Mouse (Mus musculus) gastrocnemius, adult 18-20 months (tissue): ENCODE data around the gene Rgs7. TPM values are rescaled to one million over a fixed set of nuclear protein-coding genes. Genes with fewer than 3 reads are reported as not detected.
A peak's percentile ranks its signal among the peaks of the same experiment; 100 is the strongest.

Experiments
- DNase-seq: peaks from one replicate; pipeline ENCODE4 v3.0.0; 2021; ENCODE audit warnings: low spot score
- long read RNA-seq, 2 experiments: library from polyadenylated mRNA; stranded (forward); transcript quantifications; one replicate each; pipeline ENCODE4 v2.0.0; 2021
- total RNA-seq, 2 experiments: library from RNA; stranded (reverse); gene quantifications; 2 replicates each; pipeline ENCODE4 v1.2.3; 2021

Rgs7 gene
- total RNA-seq, result under 1 TPM; 0.19 to 0.27 TPM
- long read RNA-seq, experiment 1, partial matches to known transcripts, result 0 of 1 reads
- long read RNA-seq, experiment 1, other reads (novel, unspliced or antisense), result 1 of 1 reads
- long read RNA-seq, experiment 2, result 0 reads

GRCm38 (mm10) chr1:175491861-175492682 is at the start of gene Rgs7:
Gene Rgs7 (minus strand): TSS chr1:175492500.
- DNase-seq, result peak; percentile 13

DNA sequence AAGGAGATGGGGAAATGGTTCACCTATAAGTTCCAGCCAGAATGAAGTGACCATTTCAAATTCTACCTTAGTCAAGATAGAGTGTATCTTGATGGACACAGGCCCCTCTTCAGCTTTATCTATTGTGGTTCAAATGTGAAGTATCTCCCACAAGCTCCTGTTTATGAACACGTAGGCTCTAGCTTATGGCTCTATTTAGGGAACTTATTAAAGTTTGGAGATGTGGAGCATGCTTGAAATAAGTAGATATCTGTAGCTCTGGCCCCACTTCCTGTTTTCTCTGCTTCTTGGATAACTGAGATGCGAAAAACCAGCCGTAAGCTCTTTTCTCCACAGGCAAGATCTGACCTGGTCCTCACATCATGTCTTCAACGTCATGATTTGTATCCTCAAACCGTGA is 48.4 kb upstream of the Rgs7 start:
- DNase-seq, result no peak

- no peak for DNase-seq
These were observed 45.0 kb upstream of the Rgs7 start for GRCm38 (mm10) chr1:175537321-175537720.

DNA sequence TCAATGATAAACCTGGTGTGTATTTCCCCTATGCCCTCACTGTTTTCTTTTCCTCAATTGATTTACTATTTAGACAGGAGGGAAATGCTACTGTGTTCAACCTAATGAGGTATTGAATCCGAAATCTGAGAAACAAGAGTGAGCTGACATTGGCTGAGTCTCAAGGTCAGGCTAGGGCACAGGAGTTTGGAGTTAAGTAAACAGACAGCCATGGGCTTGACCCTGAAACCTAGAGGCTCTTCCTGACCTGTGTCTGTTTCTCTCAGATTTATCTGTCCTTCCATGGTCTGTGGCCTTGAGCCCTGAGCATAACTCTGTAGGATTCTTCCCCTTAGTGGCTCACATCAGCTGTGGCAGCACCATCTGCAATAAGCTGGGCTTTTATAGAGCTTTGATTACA is 37.6 kb upstream of the Rgs7 start:
- no peak for DNase-seq

DNA sequence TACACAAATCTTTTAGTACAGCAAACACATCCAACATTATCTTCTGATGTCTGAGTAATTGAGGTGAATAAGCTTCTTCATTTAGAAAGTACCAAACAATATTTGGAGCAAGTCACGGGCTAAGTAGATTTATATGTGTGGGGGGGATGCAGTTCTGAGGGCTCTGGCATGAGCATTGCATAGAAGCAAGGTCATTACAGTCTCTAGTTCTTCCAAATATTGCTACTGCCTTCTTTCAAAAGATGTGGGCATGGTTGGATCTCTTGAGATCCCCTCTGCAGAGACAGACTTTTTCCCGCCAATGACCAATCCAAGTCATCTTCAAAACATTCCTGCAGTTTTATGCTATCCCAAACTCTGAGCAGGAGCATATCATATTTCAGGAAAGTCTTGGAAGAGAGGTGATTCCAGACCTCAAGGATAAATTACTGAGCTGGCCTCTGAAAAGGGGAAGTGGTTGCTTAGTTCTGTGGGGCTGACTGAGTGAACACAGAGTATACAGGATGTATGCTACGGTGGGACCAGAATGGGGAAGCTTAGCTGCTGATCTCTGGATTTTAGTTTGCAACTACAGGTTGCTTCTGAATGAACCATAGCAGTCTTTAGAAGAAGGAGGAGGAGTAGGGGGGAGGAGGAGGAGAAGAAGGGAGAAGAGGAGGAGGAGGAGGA is 32.5 kb upstream of the Rgs7 start:
- DNase-seq, result no peak

DNA sequence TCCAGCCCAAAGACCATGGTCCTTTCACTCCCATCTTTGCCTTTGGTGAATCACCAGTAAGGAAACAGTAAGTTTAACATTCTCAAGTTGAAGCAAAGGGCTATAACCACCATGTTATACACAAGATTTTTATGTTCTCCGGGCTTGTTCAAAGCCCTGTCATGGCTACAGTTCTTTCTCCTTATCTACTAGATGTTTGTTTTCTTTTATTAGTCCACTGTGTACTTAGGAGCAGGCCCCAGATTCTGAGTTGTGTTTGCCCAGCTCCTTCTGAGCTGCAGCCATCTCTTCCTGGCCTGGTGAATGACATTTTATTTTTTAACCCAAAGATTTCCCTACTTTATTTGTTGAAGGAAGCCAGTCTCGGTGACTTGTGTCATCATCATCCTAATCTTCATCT is 31.3 kb upstream of the Rgs7 start:
- DNase-seq, result no peak

- no peak for DNase-seq
These were observed 22.2 kb upstream of the Rgs7 start for GRCm38 (mm10) chr1:175514543-175514942.

GRCm38 (mm10) chr1:175512173-175512572 is 19.9 kb upstream of the Rgs7 start:
- DNase-seq, result no peak

GRCm38 (mm10) chr1:175509989-175510388 is 17.7 kb upstream of the Rgs7 start:
- DNase-seq, result no peak

DNA sequence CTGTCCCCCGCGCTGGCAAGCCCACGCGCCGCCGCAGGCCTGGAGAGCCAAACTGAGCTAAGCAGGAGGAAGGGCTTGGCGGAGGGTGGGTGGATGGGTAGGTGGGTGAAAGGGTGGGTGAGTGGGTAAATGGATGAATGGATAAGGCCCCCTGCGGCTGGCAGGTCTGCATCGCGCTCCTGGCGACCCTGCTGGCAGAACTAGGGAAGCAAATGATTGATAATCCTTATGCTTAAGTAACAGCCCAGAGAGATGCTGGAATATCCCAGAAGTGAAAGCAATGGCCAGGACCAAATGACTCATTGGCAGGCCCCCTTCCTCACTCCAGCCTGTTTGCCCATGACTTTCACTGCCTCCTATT is 363 bp upstream of the Rgs7 start:
- DNase-seq, result no peak

DNA sequence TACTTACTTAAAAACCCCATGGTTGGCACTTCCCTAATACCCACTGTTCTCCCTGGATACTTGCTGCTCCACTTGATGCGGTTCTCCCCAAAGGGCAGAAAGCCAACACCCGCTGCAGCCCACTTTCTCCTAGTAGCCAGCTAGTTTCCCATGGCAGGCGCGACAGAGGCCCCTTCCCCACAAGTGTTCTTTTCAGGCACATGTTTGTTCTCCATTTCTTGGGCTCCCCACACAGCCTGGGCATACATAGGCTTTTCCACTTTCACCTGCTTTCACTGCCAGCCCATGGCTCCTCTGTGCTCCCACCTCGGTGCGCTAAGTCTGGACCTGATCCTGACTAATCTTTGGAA is 814 bp downstream of the Rgs7 start:
- DNase-seq, result no peak

DNA sequence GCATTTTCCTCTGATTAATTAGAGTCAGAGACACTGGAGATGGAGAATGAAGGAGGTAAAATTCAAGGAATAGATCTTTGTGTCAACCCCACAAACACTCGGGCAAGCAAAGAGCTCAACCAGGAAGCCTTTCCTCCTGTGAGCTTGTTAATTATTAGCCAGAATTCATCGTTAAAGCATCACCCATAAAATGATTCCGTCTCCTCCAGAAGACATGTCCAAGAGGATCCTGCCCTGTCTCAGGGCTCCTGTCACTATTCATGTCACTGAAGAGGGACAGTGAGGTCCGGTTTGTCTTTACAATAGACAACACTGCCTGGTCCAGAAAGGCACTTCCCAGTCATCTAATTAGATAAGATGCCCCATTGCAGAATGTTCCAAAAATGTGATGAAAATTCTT is 7.2 kb downstream of the Rgs7 start:
- DNase-seq, result no peak

GRCm38 (mm10) chr1:175473060-175473459 is 19.2 kb downstream of the Rgs7 start:
- DNase-seq, result no peak

GRCm38 (mm10) chr1:175469087-175469788 is 23.1 kb downstream of the Rgs7 start:
- DNase-seq, result no peak

- no peak for DNase-seq
These were observed 27.7 kb downstream of the Rgs7 start for GRCm38 (mm10) chr1:175464566-175464965.

GRCm38 (mm10) chr1:175462351-175462750 is 29.9 kb downstream of the Rgs7 start:
- no peak for DNase-seq

- DNase-seq, result no peak
These were observed 38.2 kb downstream of the Rgs7 start for GRCm38 (mm10) chr1:175454041-175454636.

DNA sequence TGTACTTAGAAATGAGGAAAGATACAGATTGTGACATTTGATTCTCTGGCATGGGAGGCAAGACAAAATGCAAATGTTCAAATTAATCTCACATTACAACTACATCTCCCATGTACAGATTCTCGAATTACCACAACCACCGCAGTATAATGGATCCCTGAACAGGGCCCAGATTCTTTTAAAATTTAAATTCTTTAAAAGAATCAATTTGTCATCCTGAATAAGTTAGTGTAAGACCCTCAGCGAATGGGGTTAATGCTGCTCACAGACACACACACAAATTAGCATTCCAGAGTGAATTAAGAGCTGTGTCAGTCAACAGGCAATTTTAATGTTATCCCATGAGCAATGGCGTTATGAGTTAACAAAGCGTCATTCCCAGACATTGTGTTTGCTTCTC is 44.3 kb downstream of the Rgs7 start:
- DNase-seq, result no peak

- DNase-seq, result no peak
These were observed 49.4 kb downstream of the Rgs7 start for GRCm38 (mm10) chr1:175442939-175443338.

GRCm38 (mm10) chr1:175442025-175442424 is 50.3 kb downstream of the Rgs7 start:
- no peak for DNase-seq

DNA sequence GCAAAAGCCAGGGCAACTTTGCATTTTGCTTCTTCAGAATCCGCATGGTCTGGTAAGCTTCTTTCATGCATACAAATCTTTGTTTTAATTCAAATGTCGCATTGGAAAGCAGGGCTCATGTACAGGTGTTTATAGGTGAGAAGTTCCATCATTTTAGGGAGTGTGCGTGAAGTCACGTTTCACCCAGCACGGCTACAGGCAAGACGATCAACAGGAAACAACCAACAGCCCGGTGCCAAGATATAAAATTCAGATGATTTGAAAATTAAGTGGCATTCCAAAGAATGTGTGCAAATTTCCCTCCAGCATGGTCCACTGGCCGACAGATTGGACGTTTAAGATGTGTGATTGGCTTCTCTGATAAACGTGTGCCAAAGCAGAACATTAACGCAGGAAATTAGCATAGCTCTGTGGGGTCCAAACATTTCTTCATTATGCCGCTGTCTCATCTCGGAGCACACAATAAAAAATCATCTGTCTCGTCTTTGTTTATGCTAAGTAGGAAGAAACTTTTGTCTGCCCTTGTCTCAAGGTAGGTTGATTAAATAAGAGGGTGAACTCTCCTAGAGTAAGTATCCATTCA is 58.6 kb downstream of the Rgs7 start:
- DNase-seq, result no peak

DNA sequence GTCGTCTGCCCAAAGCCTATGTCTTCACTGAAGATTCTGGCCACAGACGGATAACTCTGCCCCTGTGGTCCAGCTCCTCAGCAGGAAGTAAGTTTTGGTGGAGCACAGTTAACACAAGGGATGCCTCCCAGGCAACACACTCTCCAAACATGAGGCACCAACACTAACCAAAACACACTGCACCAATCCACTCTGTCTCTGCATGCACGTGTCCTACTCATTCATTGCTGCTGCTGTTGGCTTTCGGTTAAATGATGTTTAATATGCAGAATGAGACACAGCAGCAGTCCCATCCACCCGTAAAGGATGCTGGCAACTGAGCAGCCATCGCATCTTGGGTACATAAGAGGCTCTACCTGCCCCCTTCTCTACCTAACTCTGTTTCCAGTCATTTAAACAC is 59.2 kb downstream of the Rgs7 start:
- DNase-seq, result no peak
